Mouse (Mus musculus) C2C12 (cell line): ENCODE results near the gene Thap8.

Experiments
- CEBPB ChIP-seq: IDR thresholded peaks from one replicate; pipeline ENCODE4 v1.6.1; 2011; ENCODE audit warnings: low read depth, mild to moderate bottlenecking, control low read depth, moderate library complexity
- CTCF ChIP-seq: IDR thresholded peaks from one replicate; pipeline ENCODE4 v1.5.1; 2011; ENCODE audit not compliant: control insufficient read depth, insufficient read depth, insufficient read length
- FOSL1 ChIP-seq: IDR thresholded peaks from one replicate; pipeline ENCODE4 v1.8.0; 2011; ENCODE audit warnings: mild to moderate bottlenecking, low read length; ENCODE audit not compliant: poor library complexity, insufficient read depth, severe bottlenecking
- MAX ChIP-seq: IDR thresholded peaks from one replicate; pipeline ENCODE4 v1.6.1; 2011; ENCODE audit warnings: mild to moderate bottlenecking, control low read depth
- MYOG ChIP-seq: IDR thresholded peaks from one replicate; pipeline ENCODE4 v1.6.1; 2011; ENCODE audit not compliant: control insufficient read depth, insufficient read length; ENCODE audit errors: extremely low read depth

DNA sequence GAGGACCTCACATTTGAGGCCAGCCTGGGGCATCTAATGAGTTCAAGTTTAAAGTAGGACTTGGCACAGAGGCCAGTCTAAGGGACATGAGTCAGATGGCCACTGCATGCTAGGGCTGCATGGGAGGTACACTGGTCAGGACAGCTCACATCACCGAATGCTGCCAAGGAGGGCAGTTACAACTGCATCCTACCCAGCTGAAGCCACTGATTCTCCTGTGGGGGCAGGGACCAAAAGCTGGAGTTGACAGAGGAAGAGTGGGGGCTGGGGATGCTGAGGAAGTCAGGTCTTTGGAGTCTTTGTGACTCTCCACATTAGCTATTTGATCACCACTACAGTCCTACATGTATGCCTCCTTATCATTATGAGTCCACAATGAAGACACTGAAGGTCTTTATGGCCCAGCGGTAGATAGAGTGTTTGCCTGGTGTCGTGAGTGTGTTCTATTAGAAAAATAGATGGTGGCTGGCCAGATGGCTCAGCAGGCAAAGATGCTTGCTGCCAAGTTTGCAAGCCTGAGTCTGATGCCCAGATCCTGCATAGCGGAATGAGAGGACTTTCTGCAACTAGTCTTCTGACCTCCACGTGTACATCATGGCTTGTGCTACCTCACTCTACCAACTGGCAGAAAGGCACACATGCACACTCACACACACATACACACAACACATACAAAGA, 59.7 kb downstream of the Thap8 start:
- no peak for TF ChIP-seq CTCF
- no peak for TF ChIP-seq FOSL1
- TF ChIP-seq CEBPB, result no peak
- TF ChIP-seq MYOG, result no peak
- no peak for TF ChIP-seq MAX
